Mouse (Mus musculus) frontal cortex, postnatal 36 days (tissue): ENCODE data around the gene Osbpl6.
A peak's percentile ranks its signal among the peaks of the same experiment; 100 is the strongest.

Experiments used
- DNase-seq, 2 experiments: peaks; one replicate each; pipeline ENCODE4 v3.0.0; 2022; ENCODE audit warnings: low spot score in 2 of 2

Osbpl6 gene

GRCm38 (mm10) chr2:76498891-76499290 lies 92.6 kb downstream of the Osbpl6 start:
- DNase-seq = no peak

- DNase-seq = no peak
Observed at GRCm38 (mm10) chr2:76504122-76504839, 98.0 kb downstream of the Osbpl6 start.

GRCm38 (mm10) chr2:76504989-76505388 lies 98.7 kb downstream of the Osbpl6 start:
- no peak for DNase-seq

- DNase-seq = no peak
Observed at GRCm38 (mm10) chr2:76511281-76511721, 105.0 kb downstream of the Osbpl6 start.

- DNase-seq = no peak
Observed at GRCm38 (mm10) chr2:76512133-76512532, 105.8 kb downstream of the Osbpl6 start.

GRCm38 (mm10) chr2:76512888-76513287 lies 106.6 kb downstream of the Osbpl6 start:
- DNase-seq = no peak

GRCm38 (mm10) chr2:76513296-76513695 lies 107.0 kb downstream of the Osbpl6 start:
- no peak for DNase-seq

- no peak for DNase-seq
Observed at GRCm38 (mm10) chr2:76517471-76517870, 111.2 kb downstream of the Osbpl6 start.

- DNase-seq = no peak
Observed at GRCm38 (mm10) chr2:76518407-76519063, 112.2 kb downstream of the Osbpl6 start.

- DNase-seq = no peak
Observed at GRCm38 (mm10) chr2:76521585-76521984, 115.3 kb downstream of the Osbpl6 start.

- peak in 1 of 2 experiments; percentile 29 for DNase-seq
Observed at GRCm38 (mm10) chr2:76524451-76524850, 118.1 kb downstream of the Osbpl6 start.

GRCm38 (mm10) chr2:76525645-76526044 lies 119.3 kb downstream of the Osbpl6 start:
- DNase-seq = no peak

GRCm38 (mm10) chr2:76532490-76533126 lies 126.3 kb downstream of the Osbpl6 start:
- DNase-seq = no peak

- DNase-seq = no peak
Observed at GRCm38 (mm10) chr2:76534932-76535331, 128.6 kb downstream of the Osbpl6 start.

- DNase-seq = no peak
Observed at GRCm38 (mm10) chr2:76541900-76542299, 135.6 kb downstream of the Osbpl6 start.

GRCm38 (mm10) chr2:76542921-76543320 lies 136.6 kb downstream of the Osbpl6 start:
- no peak for DNase-seq

- no peak for DNase-seq
Observed at GRCm38 (mm10) chr2:76545539-76545938, 139.2 kb downstream of the Osbpl6 start.

- no peak for DNase-seq
Observed at GRCm38 (mm10) chr2:76548171-76548570, 141.9 kb downstream of the Osbpl6 start.

- DNase-seq = no peak
Observed at GRCm38 (mm10) chr2:76548836-76549235, 142.5 kb downstream of the Osbpl6 start.

GRCm38 (mm10) chr2:76549316-76549715 lies 143.0 kb downstream of the Osbpl6 start:
- DNase-seq = no peak

GRCm38 (mm10) chr2:76555852-76556558 lies 149.7 kb downstream of the Osbpl6 start:
- no peak for DNase-seq

GRCm38 (mm10) chr2:76560146-76560545 lies 153.8 kb downstream of the Osbpl6 start:
- DNase-seq = no peak
